Mouse (Mus musculus) embryonic fibroblast, embryonic 13.5 days (primary cell): ENCODE data around the gene Lrrc46.

ENCODE experiments used
- CTCF ChIP-seq: IDR thresholded peaks from 2 replicates; pipeline ENCODE4 v1.5.1; 2011; ENCODE audit warnings: mild to moderate bottlenecking, control low read depth, low read length, moderate library complexity, borderline replicate concordance; ENCODE audit not compliant: insufficient read depth
- POLR2A ChIP-seq: IDR thresholded peaks from 2 replicates; pipeline ENCODE4 v1.6.1; 2011; ENCODE audit warnings: low read depth, mild to moderate bottlenecking, control low read depth, low read length, moderate library complexity

- TF ChIP-seq POLR2A (no peak), CTCF (no peak)
Measured at GRCm38 (mm10) chr11:97031977-97032376, 9.2 kb downstream of the Lrrc46 start.
